Mouse (Mus musculus) E14TG2a.4 (cell line): ENCODE data around the gene Cd3d.

Experiments used
- CTCF ChIP-seq: conservative IDR thresholded peaks from 2 replicates; pipeline ENCODE4 v1.5.1; 2014; ENCODE audit warnings: low read length
- NANOG ChIP-seq: IDR thresholded peaks from 2 replicates; pipeline ENCODE4 v1.6.1; 2014; ENCODE audit warnings: borderline replicate concordance, low read length, mixed read lengths

DNA sequence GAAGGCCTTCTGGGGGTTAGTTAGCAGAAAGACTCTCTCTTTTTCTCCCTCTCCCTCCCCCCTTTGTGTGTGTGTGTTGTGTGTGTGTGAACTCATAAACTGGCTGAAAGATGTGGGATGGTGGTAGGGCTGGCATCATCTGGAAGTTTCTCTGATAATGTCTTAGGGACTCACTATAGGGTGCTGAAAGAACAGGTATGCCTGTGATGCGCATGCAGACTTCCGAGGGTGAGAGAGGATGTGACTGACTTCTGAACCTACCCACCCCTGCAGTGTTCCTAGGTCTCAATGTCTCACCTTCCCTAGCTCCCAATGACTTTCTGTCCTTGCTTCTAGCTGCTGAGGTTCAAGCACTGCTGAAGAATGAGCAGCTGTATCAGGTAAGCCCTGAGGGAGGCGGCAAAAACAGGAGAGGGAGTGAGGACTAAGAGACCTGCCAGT is 4.2 kb downstream of the Cd3d start:
- TF ChIP-seq CTCF (no peak), NANOG (no peak)
